Mouse (Mus musculus): ENCODE results near the gene Nkg7. TPM values are rescaled to one million over a fixed set of nuclear protein-coding genes. Genes with fewer than 3 reads are reported as not detected.

Nkg7 gene
- polyA plus RNA-seq (2015; fragmentation: Nextera tagmentation; extraction: Ambion mirVana) = 0.62 and 0.79 TPM in 2 replicates

- Histone ChIP-seq H3K9ac (ENCODE audit: low read length) (no peak within 1 kb of the TSS), H3K27ac (replicated peaks) (no peak within 1 kb of the TSS), H3K4me2 (replicated peaks; ENCODE audit: low read depth) (no peak within 1 kb of the TSS), H3K27me3 (ENCODE audit: control insufficient read depth, insufficient read depth, low read length) (no peaks in the 10 kb centered on the region), H3K9me3 (ENCODE audit: control insufficient read depth, low read length) (no peaks in the 10 kb centered on the region), H3K4me3 (ENCODE audit: low read depth, low read length) (no peak within 1 kb of the TSS), H3K4me1 (replicated peaks; ENCODE audit: control insufficient read depth, insufficient read depth) (no peaks in the 10 kb centered on the region), H3K36me3 (ENCODE audit: control insufficient read depth, insufficient read depth, low read length) (no peaks in the 10 kb centered on the region)
- no peak for TF ChIP-seq EP300 (optimal IDR thresholded peaks at IDR 0.05)
- TF ChIP-seq CTCF (IDR thresholded peaks at IDR 0.05; ENCODE audit: low read depth) = no peak
- 74% methylated on average over 10 of the region's 10 CpGs for WGBS
- DNase-seq (ENCODE audit: low spot score) = no peak
- no peak for ATAC-seq (ENCODE audit: low FRiP score, low TSS enrichment)
Observed at GRCm38 (mm10) chr7:43436341-43437255, at the start of gene Nkg7. Gene Nkg7 (plus strand): TSS chr7:43437073.

GRCm38 (mm10) chr7:43392349-43393121 lies 44.3 kb upstream of the Nkg7 start:
- DNase-seq (ENCODE audit: low spot score) (no peak), ATAC-seq (ENCODE audit: low FRiP score, low TSS enrichment) (no peak)
- Histone ChIP-seq H3K36me3 (ENCODE audit: control insufficient read depth, insufficient read depth, low read length) (no peaks in the 10 kb centered on the region), H3K4me2 (replicated peaks; ENCODE audit: low read depth) (no peak overlapping the region), H3K9ac (ENCODE audit: low read length) (no peak overlapping the region), H3K9me3 (ENCODE audit: control insufficient read depth, low read length) (no peaks in the 10 kb centered on the region), H3K27ac (replicated peaks) (no peak overlapping the region), H3K27me3 (ENCODE audit: control insufficient read depth, insufficient read depth, low read length) (no peaks in the 10 kb centered on the region), H3K4me3 (ENCODE audit: low read depth, low read length) (no peak overlapping the region), H3K4me1 (replicated peaks; ENCODE audit: control insufficient read depth, insufficient read depth) (no peaks in the 10 kb centered on the region)
- no peak for TF ChIP-seq EP300 (optimal IDR thresholded peaks at IDR 0.05)
- no peak for TF ChIP-seq CTCF (IDR thresholded peaks at IDR 0.05; ENCODE audit: low read depth)
- WGBS = 82% methylated on average over 8 of the region's 8 CpGs

GRCm38 (mm10) chr7:43399501-43399900 lies 37.4 kb upstream of the Nkg7 start:
- Histone ChIP-seq H3K9ac (ENCODE audit: low read length) (no peak overlapping the region), H3K4me2 (replicated peaks; ENCODE audit: low read depth) (no peak overlapping the region), H3K4me1 (replicated peaks; ENCODE audit: control insufficient read depth, insufficient read depth) (no peaks in the 10 kb centered on the region), H3K9me3 (ENCODE audit: control insufficient read depth, low read length) (no peaks in the 10 kb centered on the region), H3K27me3 (ENCODE audit: control insufficient read depth, insufficient read depth, low read length) (no peaks in the 10 kb centered on the region), H3K36me3 (ENCODE audit: control insufficient read depth, insufficient read depth, low read length) (no peaks in the 10 kb centered on the region), H3K27ac (replicated peaks) (no peak overlapping the region), H3K4me3 (ENCODE audit: low read depth, low read length) (no peak overlapping the region)
- ATAC-seq (ENCODE audit: low FRiP score, low TSS enrichment) (no peak), DNase-seq (ENCODE audit: low spot score) (no peak)
- WGBS = 92% methylated on average over 2 of the region's 2 CpGs
- TF ChIP-seq CTCF (IDR thresholded peaks at IDR 0.05; ENCODE audit: low read depth) (no peak), EP300 (optimal IDR thresholded peaks at IDR 0.05) (no peak)

- H3K9ac ChIP-seq (ENCODE audit: low read length) = no peak overlapping the region
- H3K27ac ChIP-seq (replicated peaks) = no peak overlapping the region
- WGBS = 13% methylated on average over 2 of the region's 2 CpGs
- DNase-seq (ENCODE audit: low spot score) (no peak), ATAC-seq (ENCODE audit: low FRiP score, low TSS enrichment) (no peak)
- H3K27me3 ChIP-seq (ENCODE audit: control insufficient read depth, insufficient read depth, low read length) = no peaks in the 10 kb centered on the region
- H3K4me1 ChIP-seq (replicated peaks; ENCODE audit: control insufficient read depth, insufficient read depth) = no peaks in the 10 kb centered on the region
- H3K36me3 ChIP-seq (ENCODE audit: control insufficient read depth, insufficient read depth, low read length) = no peaks in the 10 kb centered on the region
- H3K4me2 ChIP-seq (replicated peaks; ENCODE audit: low read depth) = no peak overlapping the region
- no peak overlapping the region for H3K4me3 ChIP-seq (ENCODE audit: low read depth, low read length)
- no peaks in the 10 kb centered on the region for H3K9me3 ChIP-seq (ENCODE audit: control insufficient read depth, low read length)
- TF ChIP-seq EP300 (optimal IDR thresholded peaks at IDR 0.05) (no peak), CTCF (IDR thresholded peaks at IDR 0.05; ENCODE audit: low read depth) (no peak)
Observed at GRCm38 (mm10) chr7:43402718-43403117, 34.2 kb upstream of the Nkg7 start.

GRCm38 (mm10) chr7:43407573-43407972 lies 29.3 kb upstream of the Nkg7 start:
- H3K4me1 ChIP-seq (replicated peaks; ENCODE audit: control insufficient read depth, insufficient read depth) = no peaks in the 10 kb centered on the region
- H3K36me3 ChIP-seq (ENCODE audit: control insufficient read depth, insufficient read depth, low read length) = no peaks in the 10 kb centered on the region
- no peaks in the 10 kb centered on the region for H3K9me3 ChIP-seq (ENCODE audit: control insufficient read depth, low read length)
- no peaks in the 10 kb centered on the region for H3K27me3 ChIP-seq (ENCODE audit: control insufficient read depth, insufficient read depth, low read length)
- H3K9ac ChIP-seq (ENCODE audit: low read length) = no peak overlapping the region
- TF ChIP-seq EP300 (optimal IDR thresholded peaks at IDR 0.05) (no peak), CTCF (IDR thresholded peaks at IDR 0.05; ENCODE audit: low read depth) (no peak)
- ATAC-seq (ENCODE audit: low FRiP score, low TSS enrichment) (no peak), DNase-seq (ENCODE audit: low spot score) (no peak)
- no peak overlapping the region for H3K27ac ChIP-seq (replicated peaks)
- no peak overlapping the region for H3K4me2 ChIP-seq (replicated peaks; ENCODE audit: low read depth)
- WGBS = 86% methylated on average over 3 of the region's 3 CpGs
- H3K4me3 ChIP-seq (ENCODE audit: low read depth, low read length) = no peak overlapping the region
